Mouse (Mus musculus) spleen, adult 2 months (tissue): Measurements from ENCODE around the gene Yif1b. TPM values are rescaled to one million over a fixed set of nuclear protein-coding genes. Genes with fewer than 3 reads are reported as not detected.

Experiments
- DNase-seq, 2 experiments: peaks; one replicate each; pipeline versions ENCODE4 v3.0.0 to v3.0.0-alpha.2; 2012 to 2021; ENCODE audit warnings: low spot score in 2 of 2, low read depth in 1 of 2
- H3K27ac ChIP-seq: fragments of 200-500 bp; 2 replicates; pipeline ENCODE4 v1.5.1; 2012; ENCODE audit warnings: low read length, inconsistent platforms; ENCODE audit not compliant: insufficient read depth
- H3K27me3 ChIP-seq: fragments of 200-500 bp; 2 replicates; pipeline ENCODE4 v1.6.1; 2012; ENCODE audit warnings: mild to moderate bottlenecking, moderate library complexity, low read length, inconsistent platforms; ENCODE audit not compliant: control insufficient read depth, insufficient read depth
- H3K36me3 ChIP-seq: fragments of 200-500 bp; 2 replicates; pipeline ENCODE4 v1.6.1; 2012; ENCODE audit warnings: mild to moderate bottlenecking, low read length, inconsistent platforms; ENCODE audit not compliant: control insufficient read depth, insufficient read depth
- H3K4me1 ChIP-seq: fragments of 200-500 bp; 2 replicates; pipeline ENCODE4 v1.6.1; 2011; ENCODE audit warnings: inconsistent platforms; ENCODE audit not compliant: control insufficient read depth, insufficient read depth, insufficient read length
- H3K4me3 ChIP-seq: fragments of 200-500 bp; 2 replicates; pipeline ENCODE4 v1.5.1; 2011; ENCODE audit warnings: mild to moderate bottlenecking, inconsistent platforms; ENCODE audit not compliant: insufficient read depth, insufficient read length; ENCODE audit errors: extremely low read depth
- CTCF ChIP-seq: fragments of 200-500 bp; IDR thresholded peaks from 2 replicates; pipeline ENCODE4 v1.5.1; 2011; ENCODE audit warnings: mild to moderate bottlenecking, inconsistent platforms; ENCODE audit not compliant: insufficient read depth, insufficient read length, insufficient replicate concordance; ENCODE audit errors: extremely low read depth
- POLR2A ChIP-seq: fragments of 200-500 bp; IDR thresholded peaks from 2 replicates; pipeline ENCODE4 v1.6.1; 2011; ENCODE audit warnings: low read depth, low read length, inconsistent platforms
- WGBS: fragments of 180-500 bp; shearing (Covaris S2); methylation state at CpG from one replicate; pipeline ENCODE4 v1.1.7; 2018; 5-methylcytosine and 5-hydroxymethylcytosine counted together
- polyA plus RNA-seq: library from polyadenylated mRNA; depleted of rRNA; stranded (reverse); fragments of >200 nt; gene quantifications from 2 replicates; pipeline ENCODE4 v1.2.3, GENCODE M21; 2012

Yif1b gene
- polyA plus RNA-seq, 1 experiment: 74.2 TPM

DNA sequence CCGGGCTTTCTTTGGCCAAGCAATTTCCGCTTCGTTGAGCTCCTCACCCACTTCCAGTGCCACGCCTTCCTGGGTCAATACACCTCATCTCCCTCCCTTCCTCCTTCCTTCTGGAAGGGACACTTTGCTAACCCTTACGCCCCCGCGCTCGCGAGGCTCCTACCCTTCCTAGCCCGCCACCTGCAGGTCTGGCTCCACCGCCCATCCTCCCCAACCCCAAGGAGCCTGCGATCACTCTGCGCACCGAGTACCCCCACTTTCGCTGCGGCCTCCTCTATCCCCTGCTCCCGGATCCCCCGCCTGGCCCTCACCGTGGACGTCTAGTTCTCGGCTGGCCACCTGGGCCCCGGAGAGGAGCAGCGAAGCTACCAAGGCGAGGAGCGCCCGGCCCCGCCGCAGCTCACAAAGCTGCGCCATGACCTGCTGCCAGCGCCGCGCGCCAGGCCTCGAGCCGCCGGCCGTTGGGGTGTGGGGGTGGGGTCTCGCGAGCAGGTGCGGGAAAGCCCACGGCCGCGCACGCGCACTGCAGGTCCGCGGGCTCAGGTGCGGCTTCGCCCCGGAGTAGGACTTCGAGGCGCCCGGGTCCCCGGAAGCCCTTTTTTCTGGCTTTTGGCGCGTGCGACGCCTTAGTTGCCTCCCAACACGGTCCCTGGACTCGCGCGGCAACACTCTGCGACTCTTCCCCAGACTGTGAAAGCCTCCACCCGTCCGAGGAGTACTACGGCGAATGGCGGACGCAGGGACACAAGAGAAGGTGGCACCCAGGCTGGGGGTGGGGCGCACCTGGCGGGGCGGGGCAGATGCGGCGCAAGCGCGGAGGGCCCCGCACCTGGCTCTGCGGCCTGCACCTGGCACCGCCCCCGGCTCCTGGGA lies 43.3 kb downstream of the Yif1b start, which contains the start of gene Spint2:
Gene Spint2, minus strand, starts transcription at position 712 of the 873 bp plus-strand sequence.
- H3K4me1 ChIP-seq: peaks cover 6% of the 10 kb centered on the region
- H3K27ac ChIP-seq: peak within 1 kb of the TSS; percentile 60
- no peak for TF ChIP-seq POLR2A
- no peak for TF ChIP-seq CTCF
- no peaks in the 10 kb centered on the region for H3K27me3 ChIP-seq
- DNase-seq: peak; percentile 36 to 71
- WGBS: 1% methylated on average over 80 of the region's 80 CpGs
- no peaks in the 10 kb centered on the region for H3K36me3 ChIP-seq
- peak within 1 kb of the TSS; percentile 75 for H3K4me3 ChIP-seq

- 18% methylated on average over 21 of the region's 21 CpGs for WGBS
- H3K36me3 ChIP-seq: no peaks in the 10 kb centered on the region
- H3K27me3 ChIP-seq: no peaks in the 10 kb centered on the region
- H3K4me1 ChIP-seq: peaks cover 6% of the 10 kb centered on the region
- H3K27ac ChIP-seq: no peak overlapping the region
- TF ChIP-seq POLR2A (no peak), CTCF (no peak)
- DNase-seq: no peak
- peak overlapping the region; percentile 75; the same call in 1 of the 2 replicates for H3K4me3 ChIP-seq
Observed at GRCm38 (mm10) chr7:29282074-29282554, 44.0 kb downstream of the Yif1b start.

GRCm38 (mm10) chr7:29283876-29284275 lies 45.7 kb downstream of the Yif1b start:
- no peak overlapping the region for H3K4me3 ChIP-seq
- H3K27me3 ChIP-seq: no peaks in the 10 kb centered on the region
- no peaks in the 10 kb centered on the region for H3K36me3 ChIP-seq
- WGBS: 74% methylated on average over 4 of the region's 4 CpGs
- H3K4me1 ChIP-seq: peaks cover 9% of the 10 kb centered on the region
- TF ChIP-seq POLR2A (no peak), CTCF (no peak)
- no peak for DNase-seq
- H3K27ac ChIP-seq: no peak overlapping the region

- Histone ChIP-seq H3K4me3 (no peak overlapping the region), H3K27me3 (peaks cover 3% of the 10 kb centered on the region; the same call in 1 of the 2 replicates), H3K27ac (no peak overlapping the region), H3K36me3 (no peaks in the 10 kb centered on the region), H3K4me1 (peaks cover 15% of the 10 kb centered on the region)
- TF ChIP-seq POLR2A (no peak), CTCF (no peak)
- WGBS: 93% methylated on average over 6 of the region's 6 CpGs
- no peak for DNase-seq
Observed at GRCm38 (mm10) chr7:29284523-29284922, 46.4 kb downstream of the Yif1b start.

DNA sequence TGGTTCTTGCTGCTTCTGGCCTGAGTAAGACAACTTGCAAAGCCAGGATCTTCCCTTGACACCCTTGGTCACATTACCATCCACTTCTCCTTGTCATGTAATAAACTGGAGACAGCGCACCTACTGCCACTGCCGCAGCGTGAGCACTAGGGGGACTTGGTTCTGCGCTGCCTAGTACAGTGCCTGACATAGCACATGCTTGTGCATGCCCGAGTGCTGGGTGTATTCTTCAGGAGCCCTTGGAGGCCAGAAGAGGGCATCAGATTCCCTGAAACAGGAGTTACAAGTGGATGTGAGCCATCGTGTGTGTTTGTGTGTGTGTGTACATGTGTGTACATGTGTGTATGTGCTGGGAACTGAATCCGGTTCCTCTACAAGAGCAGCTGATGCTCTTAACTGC lies 49.4 kb downstream of the Yif1b start:
- TF ChIP-seq POLR2A: no peak
- TF ChIP-seq CTCF: no peak
- H3K27me3 ChIP-seq: peaks cover 3% of the 10 kb centered on the region; the same call in 1 of the 2 replicates
- WGBS: 87% methylated on average over 7 of the region's 7 CpGs
- no peak overlapping the region for H3K4me3 ChIP-seq
- no peak for DNase-seq
- no peak overlapping the region for H3K27ac ChIP-seq
- no peaks in the 10 kb centered on the region for H3K36me3 ChIP-seq
- H3K4me1 ChIP-seq: peaks cover 9% of the 10 kb centered on the region

GRCm38 (mm10) chr7:29288079-29288478 lies 50.0 kb downstream of the Yif1b start:
- H3K4me1 ChIP-seq: peaks cover 9% of the 10 kb centered on the region
- DNase-seq: no peak

More at GRCm38 (mm10) chr7:29288079-29288478, 50.0 kb downstream of the Yif1b start:
- Histone ChIP-seq H3K27ac (no peak overlapping the region), H3K4me3 (no peak overlapping the region), H3K27me3 (peaks cover 3% of the 10 kb centered on the region; the same call in 1 of the 2 replicates), H3K36me3 (no peaks in the 10 kb centered on the region)
- 94% methylated on average over 2 of the region's 2 CpGs for WGBS
- TF ChIP-seq CTCF: no peak
- TF ChIP-seq POLR2A: no peak
